8 mouse cellular contexts compared by ENCODE assay signal in the genomic region with DNA sequence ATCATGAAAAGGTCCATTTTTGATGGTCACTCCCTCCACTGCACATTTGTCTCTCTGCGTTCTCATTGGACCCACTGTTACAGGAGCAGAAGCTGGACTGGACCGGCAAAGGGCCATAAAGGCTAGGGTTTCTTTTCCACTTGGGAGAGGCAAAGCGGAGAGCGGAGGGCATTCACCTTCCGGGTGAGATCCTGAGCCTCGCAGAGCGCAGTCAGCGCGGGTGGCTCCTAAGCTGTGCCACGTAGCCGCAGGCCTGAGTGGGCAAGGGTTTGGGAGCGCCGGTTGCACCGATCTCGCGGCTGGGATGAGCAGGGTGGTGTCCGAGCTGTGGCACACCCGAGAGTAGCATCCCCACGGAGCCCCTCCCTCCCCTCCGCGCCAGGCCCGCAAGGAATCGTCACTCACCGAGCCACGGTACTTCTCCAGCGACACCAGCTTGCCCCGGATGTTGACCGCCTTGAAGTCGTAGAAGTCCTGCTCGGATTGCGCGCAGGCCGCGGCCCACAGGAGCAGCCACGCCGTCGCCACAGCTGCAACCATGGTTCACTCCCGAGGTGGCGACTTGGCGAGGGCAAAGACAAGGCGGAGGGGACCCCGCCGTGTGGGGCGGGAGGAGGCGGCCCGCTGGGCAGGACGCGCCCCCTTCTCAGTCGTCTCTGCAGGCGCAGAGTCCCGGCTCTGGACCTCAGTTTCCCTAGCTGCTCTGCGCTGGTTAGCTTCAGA. TPM values are rescaled to one million over a fixed set of nuclear protein-coding genes. Genes with fewer than 3 reads are reported as not detected.
DNase-seq lines count a peak whose midpoint lies in the region; ATAC-seq and TF ChIP-seq lines count a peak whose summit lies in the region.
"Had no signal": no experiment of that assay in that cellular context is flagged by ENCODE, and none has a peak within 500 bp of the region (broad histone marks: within the 10 kb centered on the region; RNA-seq: fewer than 3 reads in every experiment).

No protein-coding gene starts in this region.

- no peaks in the 10 kb centered on the region for H3K9me3 ChIP-seq in heart, embryonic 11.5 days (replicated peaks; ENCODE audit: control insufficient read depth, low read length)
- H3K9me3 ChIP-seq in kidney, embryonic 15.5 days (replicated peaks) = no peaks in the 10 kb centered on the region; the same call in 1 of the 2 replicates
- H3K9me3 ChIP-seq in liver, embryonic 11.5 days (ENCODE audit: control insufficient read depth, low read length) = no peaks in the 10 kb centered on the region
- no peaks in the 10 kb centered on the region for H3K9me3 ChIP-seq in stomach, embryonic 15.5 days

- H3K4me2 ChIP-seq in heart, embryonic 11.5 days = peak overlapping the region; percentile 80
- peak overlapping the region; percentile 77 for H3K4me2 ChIP-seq in kidney, embryonic 15.5 days
- peak overlapping the region; percentile 71 for H3K4me2 ChIP-seq in liver, embryonic 11.5 days
- peak overlapping the region; percentile 85 for H3K4me2 ChIP-seq in stomach, embryonic 15.5 days

- H3K27ac ChIP-seq in embryonic fibroblast, embryonic 13.5 days (ENCODE audit: insufficient read depth, low read length) = peak overlapping the region; percentile 74
- H3K27ac ChIP-seq in heart, embryonic 11.5 days (ENCODE audit: low read depth, low read length) = peak overlapping the region; percentile 79
- H3K27ac ChIP-seq in kidney, embryonic 15.5 days = peak overlapping the region; percentile 79
- peak overlapping the region; percentile 62 for H3K27ac ChIP-seq in liver, embryonic 11.5 days (ENCODE audit: low read depth, low read length)
- H3K27ac ChIP-seq in stomach, embryonic 15.5 days = peak overlapping the region; percentile 75

- H3K9ac ChIP-seq in heart, embryonic 11.5 days (ENCODE audit: low read depth, low read length) = peak overlapping the region; percentile 85
- H3K9ac ChIP-seq in kidney, embryonic 15.5 days = peak overlapping the region; percentile 71
- H3K9ac ChIP-seq in liver, embryonic 11.5 days (ENCODE audit: low read depth, low read length) = peak overlapping the region; percentile 50
- peak overlapping the region; percentile 40 for H3K9ac ChIP-seq in stomach, embryonic 15.5 days

- WGBS in heart, embryonic 11.5 days (ENCODE audit: insufficient replicate concordance) = 2% methylated on average over 52 of the region's 52 CpGs
- 1% methylated on average over 52 of the region's 52 CpGs for WGBS in kidney, embryonic 15.5 days
- WGBS in liver, embryonic 11.5 days = 4% methylated on average over 52 of the region's 52 CpGs
- WGBS in stomach, embryonic 15.5 days = 7% methylated on average over 52 of the region's 52 CpGs

- no peaks in the 10 kb centered on the region for H3K27me3 ChIP-seq in heart, embryonic 11.5 days (ENCODE audit: control insufficient read depth, insufficient read depth, low read length)
- no peaks in the 10 kb centered on the region for H3K27me3 ChIP-seq in kidney, embryonic 15.5 days
- peaks cover 13% of the 10 kb centered on the region for H3K27me3 ChIP-seq in liver, embryonic 11.5 days (replicated peaks; ENCODE audit: control insufficient read depth, insufficient read depth, low read length)
- no peaks in the 10 kb centered on the region for H3K27me3 ChIP-seq in stomach, embryonic 15.5 days (replicated peaks)

- TF ChIP-seq POLR2A in embryonic fibroblast, embryonic 13.5 days (IDR thresholded peaks at IDR 0.05; ENCODE audit: low read depth, low read length) = peak; percentile 59

- no peak for TF ChIP-seq CTCF in embryonic fibroblast, embryonic 13.5 days (IDR thresholded peaks at IDR 0.05; ENCODE audit: borderline replicate concordance, insufficient read depth, low read length)

- H3K4me3 ChIP-seq in embryonic fibroblast, embryonic 13.5 days (ENCODE audit: insufficient read depth, low read length) = peak overlapping the region; percentile 35
- peak overlapping the region; percentile 47 for H3K4me3 ChIP-seq in heart, embryonic 11.5 days (ENCODE audit: low read depth, low read length)
- peak overlapping the region; percentile 46 for H3K4me3 ChIP-seq in kidney, embryonic 15.5 days (replicated peaks)
- H3K4me3 ChIP-seq in liver, embryonic 11.5 days (ENCODE audit: low read depth, low read length) = peak overlapping the region; percentile 49
- H3K4me3 ChIP-seq in stomach, embryonic 15.5 days (replicated peaks) = peak overlapping the region; percentile 47
- H3K4me3 ChIP-seq: myocyte had no signal

- peaks cover 4% of the 10 kb centered on the region; the same call in 1 of the 2 replicates for H3K4me1 ChIP-seq in embryonic fibroblast, embryonic 13.5 days (ENCODE audit: control insufficient read depth, insufficient read depth, low read length)
- H3K4me1 ChIP-seq in heart, embryonic 11.5 days (ENCODE audit: control insufficient read depth, insufficient read depth, low read length) = peaks cover 8% of the 10 kb centered on the region
- H3K4me1 ChIP-seq in kidney, embryonic 15.5 days = peaks cover 24% of the 10 kb centered on the region
- H3K4me1 ChIP-seq in liver, embryonic 11.5 days (replicated peaks; ENCODE audit: control insufficient read depth, insufficient read depth, low read length) = peaks cover 4% of the 10 kb centered on the region; the same call in 1 of the 2 replicates
- H3K4me1 ChIP-seq in stomach, embryonic 15.5 days = peaks cover 15% of the 10 kb centered on the region

- peak; percentile 90 for DNase-seq in brain, adult 2 months (ENCODE audit: low read depth, low spot score)
- no peak for DNase-seq in liver, embryonic 11.5 days (ENCODE audit: low spot score)
- DNase-seq in natural killer cell, adult 2 months (ENCODE audit: low spot score in 2 of 2) = peak; percentile 30 to 31

- no peaks in the 10 kb centered on the region for H3K36me3 ChIP-seq in heart, embryonic 11.5 days (ENCODE audit: control insufficient read depth, insufficient read depth, low read length)
- peaks cover 8% of the 10 kb centered on the region; the same call in 1 of the 2 replicates for H3K36me3 ChIP-seq in kidney, embryonic 15.5 days
- no peaks in the 10 kb centered on the region for H3K36me3 ChIP-seq in liver, embryonic 11.5 days (ENCODE audit: control insufficient read depth, insufficient read depth, low read length)
- H3K36me3 ChIP-seq in stomach, embryonic 15.5 days = no peaks in the 10 kb centered on the region

- ATAC-seq in heart, embryonic 11.5 days (replicated peaks; ENCODE audit: insufficient number of reproducible peaks, low FRiP score, low TSS enrichment) = peak; percentile 52
- peak; percentile 72 for ATAC-seq in kidney, embryonic 15.5 days (replicated peaks; ENCODE audit: low FRiP score)
- no peak for ATAC-seq in liver, embryonic 11.5 days (replicated peaks; ENCODE audit: low FRiP score)
- ATAC-seq in stomach, embryonic 15.5 days (ENCODE audit: insufficient read depth, low FRiP score, low read depth) = peak; percentile 62

RNA-seq across cellular contexts. Expression of gene Gpx7, which starts 0.5 kb away (rescaled TPM):
- polyA plus RNA-seq in embryonic fibroblast, embryonic 13.5 days (2011; ENCODE audit: insufficient read length, low read depth, missing spikeins) = 45.3 and 64.1 TPM in 2 replicates
- 58.8 and 60.8 TPM in 2 replicates for polyA plus RNA-seq in heart, embryonic 11.5 days (2014; fragmentation: Nextera tagmentation; extraction: Ambion mirVana)
- polyA plus RNA-seq in kidney, embryonic 15.5 days (2015; fragmentation: Nextera tagmentation; extraction: Ambion mirVana) = 62.3 and 69.4 TPM in 2 replicates
- polyA plus RNA-seq in liver, embryonic 11.5 days (2014; fragmentation: Nextera tagmentation; extraction: Ambion mirVana) = 21.5 and 21.8 TPM in 2 replicates
- 53.9 and 54.6 TPM in 2 replicates for polyA plus RNA-seq in stomach, embryonic 15.5 days (2015; fragmentation: Nextera tagmentation; extraction: Ambion mirVana)

RNA-seq across cellular contexts. Expression of gene Shisal2a, which starts 23.1 kb away (rescaled TPM):
- not detected in 2 replicates for polyA plus RNA-seq in embryonic fibroblast, embryonic 13.5 days (2011; ENCODE audit: insufficient read length, low read depth, missing spikeins)
- 1.3 and 2.2 TPM in 2 replicates for polyA plus RNA-seq in heart, embryonic 11.5 days (2014; fragmentation: Nextera tagmentation; extraction: Ambion mirVana)
- polyA plus RNA-seq in kidney, embryonic 15.5 days (2015; fragmentation: Nextera tagmentation; extraction: Ambion mirVana) = 1.0 and 1.7 TPM in 2 replicates
- polyA plus RNA-seq in liver, embryonic 11.5 days (2014; fragmentation: Nextera tagmentation; extraction: Ambion mirVana) = 1.0 and 1.9 TPM in 2 replicates
- 2.3 and 2.6 TPM in 2 replicates for polyA plus RNA-seq in stomach, embryonic 15.5 days (2015; fragmentation: Nextera tagmentation; extraction: Ambion mirVana)

RNA-seq across cellular contexts. Expression of gene Tut4, which starts 52.9 kb away (rescaled TPM):
- 32.3 and 45.1 TPM in 2 replicates for polyA plus RNA-seq in embryonic fibroblast, embryonic 13.5 days (2011; ENCODE audit: insufficient read length, low read depth, missing spikeins)
- 48.5 and 56.1 TPM in 2 replicates for polyA plus RNA-seq in heart, embryonic 11.5 days (2014; fragmentation: Nextera tagmentation; extraction: Ambion mirVana)
- polyA plus RNA-seq in kidney, embryonic 15.5 days (2015; fragmentation: Nextera tagmentation; extraction: Ambion mirVana) = 70.3 and 74.0 TPM in 2 replicates
- 39.1 and 49.7 TPM in 2 replicates for polyA plus RNA-seq in liver, embryonic 11.5 days (2014; fragmentation: Nextera tagmentation; extraction: Ambion mirVana)
- 58.2 and 63.5 TPM in 2 replicates for polyA plus RNA-seq in stomach, embryonic 15.5 days (2015; fragmentation: Nextera tagmentation; extraction: Ambion mirVana)
